In genomic region chr17:9407640-9408039, GRCm38 (mm10) we compare ENCODE assay signal across 26 mouse cellular contexts. TPM values are rescaled to one million over a fixed set of nuclear protein-coding genes. Genes with fewer than 3 reads are reported as not detected.
DNase-seq lines count a peak whose midpoint lies in the region; ATAC-seq and TF ChIP-seq lines count a peak whose summit lies in the region.
"Had no signal": no experiment of that assay in that cellular context is flagged by ENCODE, and none has a peak within 500 bp of the region (broad histone marks: within the 10 kb centered on the region; RNA-seq: fewer than 3 reads in every experiment).

No protein-coding gene starts in this region.

- TF ChIP-seq CTCF in brain, embryonic 14.5 days (IDR thresholded peaks at IDR 0.05; ENCODE audit: borderline replicate concordance, extremely low read depth, insufficient read depth, insufficient read length), result no peak

- intact Hi-C loops in heart, postnatal 10 days (cut with DNase I), result no loop called here

- H3K27me3 ChIP-seq in forebrain, embryonic 14.5 days (replicated peaks; ENCODE audit: control insufficient read depth, insufficient read depth, low read length), result no peaks in the 10 kb centered on the region
- H3K27me3 ChIP-seq in forebrain, embryonic 16.5 days (replicated peaks; ENCODE audit: control insufficient read depth, insufficient read depth, low read length), result no peaks in the 10 kb centered on the region
- H3K27me3 ChIP-seq in midbrain, embryonic 10.5 days (ENCODE audit: low read depth, poor library complexity, severe bottlenecking), result no peaks in the 10 kb centered on the region
- H3K27me3 ChIP-seq: CH12.LX; embryonic facial prominence, embryonic 13.5 days; hindbrain, embryonic 13.5 days; kidney, embryonic 15.5 days had no signal

- no peaks in the 10 kb centered on the region for H3K36me3 ChIP-seq in forebrain, embryonic 14.5 days (ENCODE audit: control insufficient read depth, insufficient read depth, low read length)
- H3K36me3 ChIP-seq in forebrain, embryonic 16.5 days (ENCODE audit: control insufficient read depth, insufficient read depth), result no peaks in the 10 kb centered on the region
- no peaks in the 10 kb centered on the region for H3K36me3 ChIP-seq in midbrain, embryonic 10.5 days
- H3K36me3 ChIP-seq: embryonic facial prominence, embryonic 13.5 days; hindbrain, embryonic 13.5 days; kidney, embryonic 15.5 days had no signal

- no peak overlapping the region for H3K4me2 ChIP-seq in forebrain, embryonic 14.5 days (ENCODE audit: low read length)
- no peak overlapping the region for H3K4me2 ChIP-seq in forebrain, embryonic 16.5 days (ENCODE audit: low read length)
- H3K4me2 ChIP-seq: embryonic facial prominence, embryonic 13.5 days; hindbrain, embryonic 13.5 days; kidney, embryonic 15.5 days; lung, embryonic 14.5 days had no signal

- no peak overlapping the region for H3K27ac ChIP-seq in forebrain, embryonic 14.5 days (ENCODE audit: low read depth, low read length)
- no peak overlapping the region for H3K27ac ChIP-seq in forebrain, embryonic 16.5 days (ENCODE audit: low read length)
- H3K27ac ChIP-seq in midbrain, embryonic 10.5 days (replicated peaks), result no peak overlapping the region
- H3K27ac ChIP-seq: embryonic facial prominence, embryonic 13.5 days; hindbrain, embryonic 13.5 days; kidney, embryonic 15.5 days had no signal

- no peak for ATAC-seq in forebrain, embryonic 14.5 days
- no peak for ATAC-seq in forebrain, embryonic 16.5 days
- ATAC-seq: intestine, embryonic 16.5 days had no signal

- H3K4me1 ChIP-seq in forebrain, embryonic 14.5 days (ENCODE audit: control insufficient read depth, insufficient read depth, low read length), result no peaks in the 10 kb centered on the region
- H3K4me1 ChIP-seq in forebrain, embryonic 16.5 days (replicated peaks; ENCODE audit: control insufficient read depth, insufficient read depth, low read length), result peaks cover 5% of the 10 kb centered on the region; the same call in 1 of the 2 replicates
- peaks cover 3% of the 10 kb centered on the region; the same call in 1 of the 2 replicates for H3K4me1 ChIP-seq in midbrain, embryonic 10.5 days
- H3K4me1 ChIP-seq: embryonic facial prominence, embryonic 13.5 days; kidney, embryonic 15.5 days had no signal

- WGBS in forebrain, embryonic 14.5 days, result 49% methylated on average over 6 of the region's 6 CpGs
- 40% methylated on average over 6 of the region's 6 CpGs for WGBS in forebrain, embryonic 16.5 days
- 70% methylated on average over 6 of the region's 6 CpGs for WGBS in midbrain, embryonic 10.5 days

- TF ChIP-seq POLR2A in brain, embryonic 14.5 days (IDR thresholded peaks at IDR 0.05; ENCODE audit: borderline replicate concordance, extremely low read depth, insufficient read depth, insufficient read length, poor library complexity, severe bottlenecking), result no peak

- H3K9ac ChIP-seq in forebrain, embryonic 14.5 days (ENCODE audit: low read length), result no peak overlapping the region
- H3K9ac ChIP-seq in forebrain, embryonic 16.5 days (replicated peaks; ENCODE audit: low read depth, low read length), result no peak overlapping the region
- H3K9ac ChIP-seq: embryonic facial prominence, embryonic 13.5 days; hindbrain, embryonic 13.5 days; kidney, embryonic 15.5 days; lung, embryonic 14.5 days had no signal

- no peak overlapping the region for H3K4me3 ChIP-seq in forebrain, embryonic 14.5 days (ENCODE audit: low read depth, low read length)
- no peak overlapping the region for H3K4me3 ChIP-seq in forebrain, embryonic 16.5 days (replicated peaks; ENCODE audit: low read length)
- H3K4me3 ChIP-seq in midbrain, embryonic 10.5 days, result no peak overlapping the region
- H3K4me3 ChIP-seq: embryonic facial prominence, embryonic 13.5 days; hindbrain, embryonic 13.5 days; kidney, embryonic 15.5 days had no signal

- H3K9me3 ChIP-seq in forebrain, embryonic 14.5 days (replicated peaks; ENCODE audit: control insufficient read depth, low read length), result no peaks in the 10 kb centered on the region
- H3K9me3 ChIP-seq in forebrain, embryonic 16.5 days (ENCODE audit: control insufficient read depth, low read length), result no peaks in the 10 kb centered on the region
- H3K9me3 ChIP-seq in midbrain, embryonic 10.5 days (replicated peaks), result no peaks in the 10 kb centered on the region
- H3K9me3 ChIP-seq: embryonic facial prominence, embryonic 13.5 days; hindbrain, embryonic 13.5 days; kidney, embryonic 15.5 days had no signal

- DNase-seq in forebrain, embryonic 14.5 days (ENCODE audit: low spot score), result peak; percentile 30
- DNase-seq in layer of hippocampus, adult 8-10 months (ENCODE audit: low spot score in 2 of 2), result peak; percentile 6 to 9
- DNase-seq in layer of hippocampus, postnatal 10 days (ENCODE audit: low spot score in 2 of 2), result no peak
- peak; percentile 57 for DNase-seq in brain, embryonic 14.5 days (ENCODE audit: low read depth)
- peak; percentile 25 to 41 for DNase-seq in heart, postnatal 10 days
- DNase-seq in midbrain, embryonic 10.5 days (ENCODE audit: low spot score), result no peak
- DNase-seq in c-Kit-positive CD71-positive TER-119-positive erythroid progenitor cells, embryonic 14.5 days (ENCODE audit: low spot score), result no peak
- DNase-seq: adrenal gland, adult 8-10 months; cerebellum, adult 8-10 months; left cerebral cortex, postnatal 4 days; lung, embryonic 14.5 days; midbrain, embryonic 14.5 days; spleen, adult 18-20 months; thymus, adult 18-20 months had no signal

RNA-seq across cellular contexts. Expression of gene Gm17728, which starts 14.2 kb away (rescaled TPM):
- not detected in 2 replicates for polyA plus RNA-seq in forebrain, embryonic 14.5 days (2014; fragmentation: Nextera tagmentation; extraction: Ambion mirVana)
- 0.63 TPM in 1 of 2 replicates, not detected in the other for polyA plus RNA-seq in forebrain, embryonic 16.5 days (2015; fragmentation: Nextera tagmentation; extraction: Ambion mirVana)
- not detected for total RNA-seq in layer of hippocampus, adult 8-10 months (2022)
- not detected for total RNA-seq in layer of hippocampus, postnatal 10 days (2021)
- polyA plus RNA-seq in brain, embryonic 14.5 days (2012; rRNA removed), result not detected in 2 replicates
- not detected for total RNA-seq in heart, postnatal 10 days (2021)
- not detected in 2 replicates for polyA plus RNA-seq in midbrain, embryonic 10.5 days (2016; fragmentation: Nextera tagmentation; extraction: Ambion mirVana)
- total RNA-seq: adrenal gland, adult 8-10 months; common myeloid progenitor, adult 5-6 weeks; gastrocnemius, postnatal 4 days; layer of hippocampus, postnatal 36 days; left cerebral cortex, postnatal 4 days; liver, adult 2 months; megakaryocyte progenitor cell, adult 5-6 weeks had no signal
- polyA plus RNA-seq: embryonic facial prominence, embryonic 13.5 days; hindbrain, embryonic 13.5 days; intestine, embryonic 16.5 days; kidney, embryonic 15.5 days; liver, adult 2 months; lung, embryonic 14.5 days; midbrain, embryonic 14.5 days; stomach, embryonic 14.5 days had no signal

Comparison
In these comparisons a context has a peak if more than half of its experiments do, and no peak if none do; other contexts are left out.
1. DNase-seq: peak in forebrain, embryonic 14.5 days (single experiment), layer of hippocampus, adult 8-10 months (2 of 2), brain, embryonic 14.5 days (single experiment) and heart, postnatal 10 days (2 of 2); none in layer of hippocampus, postnatal 10 days (0 of 2), midbrain, embryonic 10.5 days (single experiment) and c-Kit-positive CD71-positive TER-119-positive erythroid progenitor cells, embryonic 14.5 days (single experiment).